Mouse (Mus musculus) induced T-regulatory cell, adult 2 months (primary cell): ENCODE measurements around the gene Tmem165.

ENCODE experiments used
- DNase-seq: peaks from one replicate; pipeline ENCODE4 v3.0.0-alpha.2; 2012; ENCODE audit warnings: low read depth

Tmem165 gene

DNA sequence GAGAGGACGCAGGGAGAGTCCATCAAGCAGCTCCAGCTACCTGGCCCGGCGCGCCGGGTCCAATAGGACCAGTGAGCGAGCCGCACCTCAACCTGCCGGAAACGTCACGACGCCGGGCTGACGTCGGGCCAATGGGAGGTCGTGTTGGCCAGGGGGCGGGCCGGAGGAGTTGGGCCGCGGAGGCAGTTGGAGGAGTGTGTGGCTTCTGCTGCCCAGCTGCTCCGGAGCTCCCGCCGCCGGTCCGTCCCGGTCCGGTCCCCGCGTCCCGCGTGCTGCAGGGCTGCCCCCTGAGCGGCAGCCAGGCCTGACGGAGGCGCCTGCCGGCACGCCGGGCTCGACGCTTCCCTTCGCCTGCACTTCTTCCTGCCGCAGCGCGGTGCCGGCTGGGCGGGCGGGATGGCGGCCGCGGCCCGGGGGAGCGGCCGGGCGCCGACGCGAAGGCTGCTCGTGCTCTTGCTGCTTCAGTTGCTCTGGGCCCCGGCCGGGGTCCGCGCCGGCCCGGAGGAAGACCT, at the start of gene Tmem165:
TSS of gene Tmem165 (plus strand) at position 131 of the 512 bp plus-strand sequence.
- peak; percentile 95 for DNase-seq

DNA sequence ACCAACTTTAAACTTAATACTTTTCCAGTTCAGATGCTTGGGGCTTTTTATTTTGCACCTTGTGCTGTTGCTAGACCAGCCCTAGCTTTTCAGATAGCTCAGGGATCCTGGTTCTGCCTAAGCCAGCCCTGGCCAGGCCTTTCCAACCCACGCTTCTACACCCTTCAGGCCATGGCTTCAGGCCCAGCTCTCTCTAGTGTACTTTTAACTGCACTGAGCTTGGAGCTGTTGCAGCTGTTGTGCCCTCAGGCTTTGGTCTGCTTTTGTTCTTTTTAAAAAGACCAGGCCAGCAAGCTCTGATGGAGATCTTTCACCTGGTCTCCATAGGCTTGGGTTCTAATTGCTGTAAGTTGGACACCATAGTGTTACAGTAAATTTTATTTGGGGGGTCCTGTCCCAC, 48.0 kb upstream of the Tmem165 start:
- DNase-seq, result no peak

DNA sequence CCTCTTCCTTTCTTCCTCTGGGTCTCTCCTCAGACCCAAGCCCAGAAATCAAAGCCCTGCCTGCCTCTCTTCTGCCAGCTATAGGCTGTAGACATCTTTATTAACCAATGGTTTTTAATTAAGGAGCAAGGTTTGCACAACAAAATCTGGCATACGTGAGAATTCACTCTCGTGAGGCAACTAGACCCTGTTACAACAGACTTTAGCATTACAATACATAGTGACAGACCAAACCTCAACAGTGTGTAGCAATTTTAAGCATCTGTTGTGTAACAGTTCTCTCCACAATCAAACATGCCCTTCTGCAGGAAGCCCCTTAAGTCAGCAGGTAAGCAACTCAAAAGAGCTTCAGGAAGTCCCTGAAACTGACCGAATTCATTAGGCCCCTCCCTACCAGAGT, 47.4 kb upstream of the Tmem165 start:
- DNase-seq, result no peak

DNA sequence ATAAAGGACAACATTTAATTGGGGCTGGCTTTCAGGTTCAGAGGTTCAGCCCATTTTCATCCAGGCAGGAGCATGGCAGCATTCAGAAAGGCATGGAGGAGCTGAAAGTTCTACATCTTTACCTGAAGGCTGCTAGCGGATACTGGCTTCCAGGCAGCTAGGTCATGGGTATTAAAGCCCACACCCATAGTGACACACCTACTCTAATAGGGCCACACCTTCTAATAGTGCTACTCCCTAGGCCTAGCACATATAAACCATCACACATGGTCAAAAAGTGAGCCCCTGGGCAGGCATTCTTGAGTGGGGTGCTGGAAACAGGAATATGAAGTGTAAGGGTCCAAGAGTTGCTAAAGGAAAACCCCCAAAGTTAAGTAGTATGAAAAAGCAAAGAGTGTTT, 46.1 kb upstream of the Tmem165 start:
- DNase-seq, result no peak

DNA sequence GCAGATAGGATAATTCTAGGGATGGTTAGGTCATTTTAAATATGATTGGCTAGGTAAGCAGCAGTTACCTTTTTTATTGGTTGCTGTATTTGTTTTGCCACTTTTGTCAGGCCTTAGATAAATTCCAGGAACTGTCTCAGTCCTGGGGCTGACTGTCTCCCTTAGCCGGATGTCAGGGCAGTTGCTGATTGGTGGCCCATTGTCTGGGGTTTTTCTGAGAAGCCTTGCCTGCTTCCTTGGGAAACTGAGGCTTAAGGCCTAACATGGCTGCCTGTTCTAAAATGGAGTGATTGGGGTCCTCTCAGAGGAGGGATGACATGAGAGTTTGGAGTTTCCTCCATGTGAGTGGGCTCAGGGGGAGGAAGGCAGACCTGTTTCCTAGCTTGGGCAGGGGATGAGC, 45.6 kb upstream of the Tmem165 start:
- peak; percentile 12 for DNase-seq

DNA sequence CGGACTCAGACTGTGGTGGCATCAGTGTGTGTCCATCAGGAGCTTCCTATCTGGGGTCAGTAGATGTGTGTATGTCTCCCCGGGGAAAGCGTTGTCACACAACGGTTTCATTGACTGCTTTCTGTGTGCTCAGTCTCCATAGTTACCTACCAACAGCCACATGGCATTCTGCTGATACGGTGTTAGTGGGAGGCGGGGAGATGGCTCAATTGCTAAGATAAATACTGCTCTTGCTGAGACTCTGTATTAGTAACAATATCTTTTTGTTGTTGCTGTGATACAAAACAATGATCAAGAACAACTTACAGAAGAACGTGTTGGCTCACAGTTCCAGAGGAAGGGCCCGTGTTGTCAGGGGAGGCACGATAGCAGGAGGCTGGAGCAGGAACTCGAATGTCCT, 45.2 kb upstream of the Tmem165 start:
- DNase-seq, result peak; percentile 12

DNA sequence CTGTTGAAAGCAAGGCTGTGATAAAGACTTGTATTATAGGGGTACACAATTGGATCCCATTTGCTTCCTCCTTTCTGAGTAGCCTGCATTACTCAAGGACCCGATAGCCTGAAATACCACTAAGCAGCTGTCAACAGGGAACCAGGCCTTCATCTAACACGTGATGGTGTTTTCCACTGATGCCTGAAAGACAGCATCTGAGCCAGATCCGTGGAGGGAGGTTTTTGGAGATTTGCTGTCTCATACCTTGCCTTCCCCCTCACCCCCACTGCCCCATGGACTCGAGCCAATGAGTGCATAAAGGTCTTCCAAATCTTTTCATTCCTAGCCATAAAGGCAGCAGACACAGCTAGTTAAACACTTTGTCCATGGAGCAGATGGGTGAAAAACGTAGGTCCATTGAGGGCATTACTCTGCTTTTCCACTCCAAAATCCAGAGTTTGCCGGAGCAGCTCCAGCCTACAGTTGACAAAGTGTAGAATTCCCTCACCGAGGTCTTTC, 44.5 kb upstream of the Tmem165 start:
- peak; percentile 12 for DNase-seq

DNA sequence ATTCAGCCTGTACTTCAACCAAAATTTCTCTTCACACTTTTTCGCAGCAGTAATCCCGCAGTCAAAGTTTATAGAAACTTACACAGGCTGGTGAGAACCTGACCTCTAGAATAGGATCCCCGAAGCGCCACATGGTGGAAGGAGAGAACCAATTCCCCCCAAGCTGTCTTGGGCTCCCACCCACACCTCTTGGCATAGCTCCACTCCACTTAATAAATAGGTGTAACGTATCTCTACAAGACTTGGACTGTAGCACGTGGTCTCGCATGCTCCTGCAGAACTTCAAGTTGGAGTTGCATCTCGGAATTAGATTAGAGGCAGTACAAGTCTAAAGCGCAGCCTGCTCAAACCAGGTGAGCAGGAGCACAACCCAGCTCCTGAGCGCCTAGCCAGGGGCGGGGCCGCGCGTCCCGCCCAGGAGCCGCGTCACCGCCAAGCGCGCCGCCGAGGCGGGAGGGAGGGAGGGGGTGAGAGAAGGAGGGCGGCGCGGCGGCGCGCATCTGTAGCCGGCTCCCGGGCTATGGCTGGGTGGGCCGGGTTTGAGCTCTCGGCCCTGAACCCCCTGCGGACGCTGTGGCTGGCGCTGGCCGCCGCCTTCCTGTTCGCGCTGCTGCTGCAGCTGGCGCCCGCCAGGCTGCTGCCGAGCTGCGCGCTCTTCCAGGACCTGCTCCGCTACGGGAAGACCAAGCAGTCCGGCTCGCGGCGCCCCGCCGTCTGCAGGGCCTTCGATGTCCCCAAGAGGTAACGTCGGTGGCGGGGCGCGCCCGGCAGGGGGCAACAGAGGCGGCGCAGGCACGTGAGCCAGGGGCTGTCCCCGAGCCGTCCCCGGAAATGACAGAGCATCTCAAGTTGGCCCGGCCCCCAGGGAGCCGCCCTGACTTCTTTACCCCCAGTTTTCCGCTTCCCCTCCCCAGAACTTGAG, 43.6 kb upstream of the Tmem165 start, which contains the start of gene Srd5a3:
TSS of gene Srd5a3 (plus strand) at position 464 of the 922 bp plus-strand sequence.
- peak; percentile 98 for DNase-seq

DNA sequence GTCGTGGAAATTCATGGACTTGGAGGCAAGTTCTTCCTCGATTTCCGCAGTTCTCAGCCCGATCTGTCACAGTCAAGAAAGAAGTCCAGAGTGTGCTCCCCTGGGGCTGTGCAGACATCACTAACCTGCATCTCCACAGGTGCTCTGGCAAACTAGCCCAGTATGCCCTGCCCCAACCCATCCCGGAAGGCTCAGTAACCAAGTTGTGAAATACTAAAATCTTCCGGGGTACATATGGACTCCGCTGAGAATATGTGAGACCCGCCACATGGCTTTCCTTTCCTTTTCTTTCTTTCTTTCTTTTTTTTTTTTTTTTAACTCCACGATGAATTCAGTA, 43.0 kb upstream of the Tmem165 start:
- no peak for DNase-seq

DNA sequence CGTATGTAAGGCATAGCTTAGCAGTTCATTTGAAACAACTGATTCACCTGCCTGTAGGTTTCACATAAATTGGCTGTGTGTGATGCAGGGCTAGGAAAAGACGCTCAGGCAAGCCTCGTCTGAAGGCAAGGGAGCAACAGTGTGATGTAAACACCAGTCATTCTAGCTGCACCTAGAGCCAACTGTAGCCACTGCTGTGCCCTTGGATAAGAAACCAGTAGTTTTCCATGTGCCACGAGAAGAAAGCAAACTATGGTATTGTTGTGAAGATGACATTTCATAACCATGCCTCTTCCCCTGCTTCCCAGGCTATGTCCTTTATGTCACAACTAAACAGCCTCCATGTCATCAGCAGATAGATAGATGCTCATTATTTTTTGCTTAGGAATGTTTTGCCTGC, 40.3 kb upstream of the Tmem165 start:
- DNase-seq, result no peak

DNA sequence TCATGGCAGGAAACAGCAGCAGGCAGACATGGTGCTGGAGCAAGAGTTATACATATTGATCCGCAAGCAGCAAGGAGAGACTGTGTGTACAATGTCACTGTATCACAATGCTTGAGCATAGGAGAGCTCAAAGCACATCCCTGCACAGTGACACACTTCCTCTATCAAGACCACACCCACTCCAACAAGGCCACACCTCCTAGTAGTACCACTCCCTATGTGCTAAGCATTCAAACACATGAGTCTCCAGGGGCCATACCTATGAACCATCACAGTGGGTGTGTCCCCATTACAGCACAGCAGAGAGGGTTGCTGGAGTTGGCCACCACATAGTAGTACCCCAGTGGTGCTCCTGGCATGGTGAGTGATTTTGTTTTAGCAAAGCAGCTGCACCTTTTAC, 37.3 kb upstream of the Tmem165 start:
- no peak for DNase-seq

DNA sequence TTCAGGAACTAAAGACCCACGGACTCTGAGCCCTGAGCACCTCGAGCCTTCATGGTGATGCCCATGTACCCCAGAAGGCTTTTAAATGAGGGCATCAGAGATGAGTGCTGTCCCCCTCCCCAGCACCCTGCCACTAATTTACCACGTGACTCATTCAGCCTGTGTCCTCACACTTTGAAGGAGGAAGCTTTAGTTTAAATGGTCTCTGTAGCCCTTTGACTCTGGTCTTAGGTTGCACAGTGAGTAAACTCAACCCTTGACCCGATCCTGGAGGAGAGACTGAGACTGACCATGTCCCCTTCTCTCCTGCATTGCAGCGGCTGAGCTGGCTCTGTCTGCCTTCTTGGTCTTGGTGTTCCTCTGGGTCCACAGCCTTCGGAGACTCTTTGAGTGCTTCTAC, 34.2 kb upstream of the Tmem165 start:
- DNase-seq, result no peak

DNA sequence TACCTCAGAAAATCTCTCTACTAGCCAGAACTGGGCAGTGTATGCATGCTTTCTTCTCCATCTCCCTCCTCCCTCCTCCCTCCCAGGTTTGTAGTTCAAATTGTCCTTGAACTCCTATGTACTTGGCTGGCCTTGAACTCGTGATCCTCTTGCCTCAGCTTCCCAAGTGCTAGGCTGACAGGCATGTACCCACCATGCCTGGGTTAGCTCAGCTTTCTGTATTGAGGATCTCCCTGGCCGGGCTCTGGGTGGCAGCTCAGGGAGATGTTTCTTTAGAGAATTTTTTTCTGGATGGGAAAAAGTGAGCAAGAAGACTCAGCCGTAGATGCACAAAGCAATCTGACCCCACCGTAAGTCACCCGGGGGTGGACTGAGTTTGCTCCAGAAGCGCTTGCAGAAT, 30.7 kb upstream of the Tmem165 start:
- DNase-seq, result no peak

DNA sequence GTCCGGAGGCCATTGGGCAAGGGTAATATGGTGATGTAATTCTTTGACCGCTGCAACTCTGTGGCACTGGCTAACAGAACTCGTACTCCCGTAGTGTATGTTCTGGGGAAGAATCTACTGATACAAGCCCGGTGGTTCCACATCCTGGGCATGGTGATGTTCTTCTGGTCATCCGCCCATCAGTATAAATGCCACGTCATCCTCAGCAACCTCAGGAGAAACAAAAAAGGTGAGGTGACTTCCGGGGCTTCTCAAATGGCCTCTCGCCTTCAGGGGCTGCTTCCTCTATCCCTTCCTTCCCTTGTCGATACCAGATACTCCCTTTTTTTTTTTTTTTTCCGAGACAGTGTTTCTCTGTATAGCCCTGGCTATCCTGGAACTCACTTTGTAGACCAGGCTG, 30.2 kb upstream of the Tmem165 start:
- no peak for DNase-seq

DNA sequence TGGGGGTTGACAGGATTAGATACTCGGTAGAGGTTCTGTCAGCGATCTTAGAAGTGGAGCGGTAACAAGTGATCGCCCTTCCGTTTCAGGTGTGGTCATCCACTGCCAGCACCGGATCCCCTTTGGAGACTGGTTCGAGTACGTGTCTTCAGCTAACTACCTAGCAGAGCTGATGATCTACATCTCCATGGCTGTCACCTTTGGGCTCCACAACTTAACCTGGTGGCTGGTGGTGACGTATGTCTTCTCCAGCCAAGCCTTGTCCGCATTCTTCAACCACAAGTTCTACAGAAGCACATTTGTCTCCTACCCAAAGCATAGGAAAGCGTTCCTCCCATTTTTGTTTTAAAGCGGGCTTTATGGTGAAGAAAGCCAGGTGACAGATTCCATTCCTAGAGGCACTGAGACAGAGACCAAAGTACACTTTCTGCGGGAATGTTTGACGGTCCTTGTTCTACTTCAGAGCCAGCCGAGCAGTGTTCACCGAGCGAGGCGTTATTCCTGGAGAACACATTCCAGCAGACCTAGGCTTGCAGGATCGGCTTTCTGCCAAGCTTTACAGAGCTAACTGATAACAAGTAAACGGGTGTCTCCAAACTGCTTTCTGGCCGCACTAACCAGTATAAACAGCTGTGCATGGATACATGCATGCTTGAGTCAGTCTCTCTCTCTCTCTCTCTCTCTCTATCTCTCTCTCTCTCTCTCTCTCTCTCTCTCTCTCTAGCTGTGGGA, 29.1 kb upstream of the Tmem165 start:
- DNase-seq, result no peak

DNA sequence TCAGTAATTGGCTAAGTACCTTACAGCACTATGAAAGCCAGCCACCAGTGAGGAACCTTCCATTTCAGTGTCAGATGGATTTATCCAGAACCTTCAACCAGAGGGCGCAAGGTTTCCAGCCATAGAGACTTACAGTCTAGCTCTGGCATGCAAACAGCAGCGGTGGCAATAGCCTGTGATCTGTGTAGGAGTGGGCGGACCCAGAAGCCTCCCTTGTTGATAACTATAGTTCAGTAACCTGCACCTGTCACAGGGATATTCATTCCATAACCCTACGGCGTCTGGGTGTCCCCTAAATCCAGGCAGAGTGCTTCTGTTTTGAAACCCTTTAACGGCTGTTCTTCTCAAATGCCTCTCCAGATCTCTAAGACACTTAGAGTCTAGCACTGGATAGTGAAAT, 24.1 kb upstream of the Tmem165 start:
- no peak for DNase-seq

DNA sequence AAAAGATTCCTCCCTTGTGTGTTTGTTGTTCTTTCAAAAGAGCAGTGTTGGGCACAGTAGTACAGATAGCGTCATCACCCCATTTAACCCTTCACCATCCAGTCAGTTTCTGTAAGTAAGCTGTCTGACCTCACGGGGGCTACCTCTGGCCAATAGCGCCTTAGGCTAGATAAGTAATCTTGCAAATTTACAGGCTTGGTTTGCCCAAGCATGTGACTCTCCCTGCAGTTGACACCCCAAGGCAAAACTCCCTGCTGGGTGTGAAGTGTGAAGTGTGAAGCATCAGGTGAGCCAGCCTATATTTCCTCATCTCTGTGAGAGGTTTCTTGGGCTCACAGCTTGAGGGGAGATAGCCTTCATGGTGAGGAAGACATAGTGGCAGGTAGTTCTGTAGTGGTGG, 23.6 kb upstream of the Tmem165 start:
- no peak for DNase-seq

DNA sequence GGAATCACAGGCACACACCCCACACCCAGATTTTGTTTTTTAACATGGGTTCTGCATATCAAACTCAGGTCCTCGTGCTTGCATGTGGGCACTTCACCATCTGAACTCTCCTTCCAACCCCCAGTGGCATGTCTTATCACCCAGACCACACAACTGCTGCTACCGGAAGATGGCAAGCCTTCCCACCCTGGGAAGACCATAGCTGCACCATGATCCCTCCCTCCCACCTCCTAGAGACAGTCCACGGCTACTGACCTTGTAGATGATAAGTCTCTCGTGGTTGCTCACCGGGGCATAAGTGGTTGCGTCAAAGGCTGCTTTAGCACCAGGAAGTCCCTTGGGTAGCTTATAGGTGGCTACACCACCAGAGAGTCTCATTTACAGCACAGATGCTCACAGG, 22.2 kb upstream of the Tmem165 start:
- DNase-seq, result no peak

DNA sequence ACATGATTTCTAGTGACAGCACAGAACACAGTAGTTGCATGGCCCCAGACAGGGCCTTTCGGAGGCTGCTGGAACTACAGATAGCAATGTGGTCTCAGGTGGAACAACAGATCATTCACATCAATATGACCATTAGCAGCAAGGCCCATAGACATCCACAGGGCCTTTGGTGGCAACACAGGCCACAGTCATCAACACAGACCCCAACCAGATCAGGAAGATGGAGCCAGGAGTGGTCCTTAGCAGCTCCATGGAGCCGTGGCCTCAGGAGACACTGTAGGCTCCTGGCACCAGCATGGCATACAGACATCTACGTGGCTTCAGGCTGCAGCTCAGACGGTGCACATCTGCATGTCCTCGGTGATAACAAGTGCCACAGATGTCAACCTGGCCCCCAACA, 20.8 kb upstream of the Tmem165 start:
- no peak for DNase-seq

DNA sequence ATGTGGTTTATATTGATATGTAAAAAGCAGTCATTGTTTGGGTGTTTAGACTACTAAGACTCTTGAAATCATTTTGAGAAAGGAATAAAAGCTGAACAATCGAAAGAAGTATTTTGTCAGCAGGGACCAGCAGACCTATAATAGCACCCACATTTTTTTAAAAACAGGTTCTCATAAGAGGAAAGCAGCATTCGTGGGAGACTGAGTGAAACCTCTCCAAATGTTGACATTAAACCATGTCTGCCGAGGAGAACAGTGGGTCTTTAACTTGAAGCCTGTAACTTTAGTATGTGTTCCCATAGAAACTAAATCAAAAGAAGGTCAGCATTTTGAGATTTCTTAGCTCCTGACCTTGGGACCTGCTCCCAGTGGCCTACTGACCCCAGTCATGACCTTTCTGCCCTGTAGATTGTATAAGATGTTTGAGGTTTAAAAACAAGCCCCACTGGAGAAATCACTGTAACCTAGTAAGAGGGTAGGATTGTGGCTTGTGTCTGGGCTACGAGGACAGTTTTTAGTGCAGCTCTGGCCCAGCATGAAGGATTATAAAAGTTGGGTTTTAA, 19.8 kb upstream of the Tmem165 start:
- no peak for DNase-seq

DNA sequence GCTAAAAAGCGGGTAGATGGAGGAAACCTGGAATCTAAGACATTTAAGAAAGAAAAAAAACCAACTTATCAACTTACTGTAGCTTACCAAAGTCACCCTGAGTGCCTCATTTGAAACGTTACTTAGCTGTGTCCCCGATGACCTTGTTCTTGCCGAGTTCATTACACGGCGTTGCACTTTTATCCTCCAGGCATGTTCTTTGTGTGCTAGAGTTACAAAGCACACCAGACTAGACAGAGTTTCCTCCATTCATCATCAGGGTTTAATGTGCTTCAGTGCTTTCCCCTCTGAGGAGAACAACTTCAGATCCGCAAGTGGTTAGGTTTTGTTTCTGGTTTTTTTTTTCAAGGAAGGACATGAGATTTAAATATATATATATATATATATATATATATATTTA, 18.9 kb upstream of the Tmem165 start:
- no peak for DNase-seq

DNA sequence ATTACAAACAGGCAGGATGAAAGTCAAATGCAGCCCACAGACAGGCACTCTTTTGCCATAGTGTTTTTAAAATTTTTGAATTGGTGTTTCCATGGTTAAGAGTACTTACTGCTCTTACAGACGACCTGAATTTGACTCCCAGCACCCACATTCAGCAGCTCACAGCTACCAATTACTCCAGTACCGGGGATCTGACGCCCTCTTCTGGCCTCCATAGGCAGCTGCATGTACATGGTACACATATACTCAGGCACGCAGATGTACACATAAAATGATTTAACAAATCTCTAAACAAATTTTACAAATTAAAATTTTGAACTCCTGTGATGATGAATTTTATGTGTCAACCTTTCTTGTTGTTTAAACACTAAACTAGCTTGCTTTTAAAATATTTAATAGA, 13.2 kb upstream of the Tmem165 start:
- no peak for DNase-seq

DNA sequence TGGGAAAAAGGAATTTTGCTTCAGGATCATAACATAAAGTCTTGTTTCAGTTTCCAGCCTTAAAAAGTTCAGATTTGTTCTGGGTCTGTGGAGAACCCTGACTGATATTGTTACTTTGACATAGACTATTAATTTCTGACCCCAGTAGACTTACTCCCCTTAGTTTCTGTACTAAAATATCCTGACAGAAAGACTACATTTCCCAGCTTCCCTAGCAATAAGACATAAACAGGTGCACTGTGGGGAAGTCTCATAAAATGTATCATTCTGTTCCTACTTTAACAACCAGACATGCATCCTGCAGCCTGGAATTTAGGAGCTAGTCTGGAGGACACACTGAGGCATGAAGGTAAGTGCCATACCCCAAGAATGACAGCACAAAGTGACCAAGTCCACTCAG, 12.6 kb upstream of the Tmem165 start:
- DNase-seq, result no peak
